15 mouse cellular contexts compared by ENCODE assay signal in genomic region chr11:118609236-118610000, GRCm38 (mm10).
A peak's percentile ranks its signal among the peaks of the same experiment; 100 is the strongest.
DNase-seq lines count a peak whose midpoint lies in the region; ATAC-seq and TF ChIP-seq lines count a peak whose summit lies in the region.
"Had no signal": no experiment of that assay in that cellular context is flagged by ENCODE, and none has a peak within 500 bp of the region (broad histone marks: within the 10 kb centered on the region; RNA-seq: fewer than 3 reads in every experiment).

No protein-coding gene starts in this region.

- WGBS in intestine, postnatal 0 days = 7% methylated on average over 17 of the region's 17 CpGs
- 6% methylated on average over 17 of the region's 17 CpGs for WGBS in intestine, embryonic 15.5 days
- WGBS in forebrain, embryonic 15.5 days = 9% methylated on average over 17 of the region's 17 CpGs
- WGBS in midbrain, postnatal 0 days = 17% methylated on average over 17 of the region's 17 CpGs
- WGBS in liver, embryonic 11.5 days = 10% methylated on average over 17 of the region's 17 CpGs

- no peak overlapping the region for H3K27ac ChIP-seq in intestine, postnatal 0 days (ENCODE audit: low read depth, low read length)
- no peak overlapping the region for H3K27ac ChIP-seq in intestine, embryonic 15.5 days
- H3K27ac ChIP-seq in forebrain, embryonic 15.5 days (replicated peaks) = no peak overlapping the region; the same call in 1 of the 2 replicates
- H3K27ac ChIP-seq in midbrain, postnatal 0 days (ENCODE audit: low read depth, low read length) = no peak overlapping the region
- no peak overlapping the region for H3K27ac ChIP-seq in liver, embryonic 11.5 days (ENCODE audit: low read depth, low read length)

- no peaks in the 10 kb centered on the region for H3K4me1 ChIP-seq in intestine, postnatal 0 days (replicated peaks; ENCODE audit: control insufficient read depth, insufficient read depth, low read length)
- no peaks in the 10 kb centered on the region for H3K4me1 ChIP-seq in intestine, embryonic 15.5 days (replicated peaks)
- peaks cover 9% of the 10 kb centered on the region for H3K4me1 ChIP-seq in forebrain, embryonic 15.5 days
- peaks cover 10% of the 10 kb centered on the region for H3K4me1 ChIP-seq in midbrain, postnatal 0 days (ENCODE audit: insufficient read depth, low read length)
- H3K4me1 ChIP-seq in liver, embryonic 11.5 days (replicated peaks; ENCODE audit: control insufficient read depth, insufficient read depth, low read length) = no peaks in the 10 kb centered on the region

- peak; percentile 46 for DNase-seq in T-cell, adult 2 months (ENCODE audit: low spot score)
- no peak for DNase-seq in midbrain, postnatal 0 days (ENCODE audit: low spot score)
- DNase-seq in kidney, adult 9 months = no peak
- no peak for DNase-seq in liver, embryonic 11.5 days (ENCODE audit: low spot score)
- no peak for DNase-seq in layer of hippocampus, adult 9-11 months
- DNase-seq: adrenal gland, postnatal 25 days; cerebellum, postnatal 36 days; kidney, postnatal 25 days; thymus, adult 2 months had no signal

- H3K4me3 ChIP-seq in intestine, postnatal 0 days (ENCODE audit: low read depth, low read length) = no peak overlapping the region
- no peak overlapping the region for H3K4me3 ChIP-seq in intestine, embryonic 15.5 days (replicated peaks)
- no peak overlapping the region for H3K4me3 ChIP-seq in forebrain, embryonic 15.5 days
- H3K4me3 ChIP-seq in midbrain, postnatal 0 days (ENCODE audit: low read depth, low read length) = no peak overlapping the region
- no peak overlapping the region for H3K4me3 ChIP-seq in liver, embryonic 11.5 days (ENCODE audit: low read depth, low read length)

- no peak for TF ChIP-seq CTCF in intestine, postnatal 0 days (IDR thresholded peaks at IDR 0.05; ENCODE audit: low read depth)
- TF ChIP-seq CTCF in midbrain, postnatal 0 days (IDR thresholded peaks at IDR 0.05) = no peak

- ATAC-seq in intestine, postnatal 0 days = no peak
- no peak for ATAC-seq in intestine, embryonic 15.5 days
- no peak for ATAC-seq in forebrain, embryonic 15.5 days (replicated peaks)
- ATAC-seq in midbrain, postnatal 0 days (ENCODE audit: low FRiP score) = no peak
- ATAC-seq in liver, embryonic 11.5 days (replicated peaks; ENCODE audit: low FRiP score) = no peak
- ATAC-seq: inflammation-experienced regulatory T-cells, adult 6 months; Patski had no signal

- H3K27me3 ChIP-seq in intestine, postnatal 0 days (replicated peaks; ENCODE audit: control insufficient read depth, insufficient read depth, low read length) = 0 out of 2 replicates have a peak, but pooled peaks cover 10% of the 10 kb centered on the region
- peaks cover 7% of the 10 kb centered on the region; the same call in 1 of the 2 replicates for H3K27me3 ChIP-seq in intestine, embryonic 15.5 days (replicated peaks)
- H3K27me3 ChIP-seq in forebrain, embryonic 15.5 days = no peaks in the 10 kb centered on the region
- no peaks in the 10 kb centered on the region for H3K27me3 ChIP-seq in midbrain, postnatal 0 days (ENCODE audit: insufficient read depth, low read length)
- H3K27me3 ChIP-seq in liver, embryonic 11.5 days (replicated peaks; ENCODE audit: control insufficient read depth, insufficient read depth, low read length) = peaks cover 17% of the 10 kb centered on the region
- H3K27me3 ChIP-seq: Patski had no signal

- no peaks in the 10 kb centered on the region for H3K36me3 ChIP-seq in intestine, postnatal 0 days (ENCODE audit: control insufficient read depth, insufficient read depth)
- H3K36me3 ChIP-seq in intestine, embryonic 15.5 days = no peaks in the 10 kb centered on the region
- no peaks in the 10 kb centered on the region for H3K36me3 ChIP-seq in forebrain, embryonic 15.5 days
- no peaks in the 10 kb centered on the region for H3K36me3 ChIP-seq in midbrain, postnatal 0 days (ENCODE audit: insufficient read depth, low read length)
- no peaks in the 10 kb centered on the region for H3K36me3 ChIP-seq in liver, embryonic 11.5 days (ENCODE audit: control insufficient read depth, insufficient read depth, low read length)

- no peaks in the 10 kb centered on the region for H3K9me3 ChIP-seq in intestine, postnatal 0 days (ENCODE audit: control insufficient read depth)
- H3K9me3 ChIP-seq in intestine, embryonic 15.5 days = no peaks in the 10 kb centered on the region; the same call in 1 of the 2 replicates
- no peaks in the 10 kb centered on the region for H3K9me3 ChIP-seq in forebrain, embryonic 15.5 days
- H3K9me3 ChIP-seq in midbrain, postnatal 0 days (ENCODE audit: low read length) = no peaks in the 10 kb centered on the region
- H3K9me3 ChIP-seq in liver, embryonic 11.5 days (ENCODE audit: control insufficient read depth, low read length) = no peaks in the 10 kb centered on the region

- 0 out of 2 replicates have a peak overlapping the region, but pooled peaks have one; percentile 27 for H3K4me2 ChIP-seq in intestine, postnatal 0 days (replicated peaks; ENCODE audit: low read depth)
- H3K4me2 ChIP-seq in intestine, embryonic 15.5 days (replicated peaks) = no peak overlapping the region
- peak overlapping the region; percentile 36 for H3K4me2 ChIP-seq in forebrain, embryonic 15.5 days (replicated peaks)
- H3K4me2 ChIP-seq in midbrain, postnatal 0 days (ENCODE audit: low read depth, low read length, poor library complexity, severe bottlenecking) = peak overlapping the region; percentile 33
- H3K4me2 ChIP-seq in liver, embryonic 11.5 days = no peak overlapping the region
- H3K4me2 ChIP-seq: heart, embryonic 11.5 days had no signal

- H3K9ac ChIP-seq in intestine, postnatal 0 days (ENCODE audit: low read depth, low read length) = no peak overlapping the region
- no peak overlapping the region for H3K9ac ChIP-seq in intestine, embryonic 15.5 days
- no peak overlapping the region for H3K9ac ChIP-seq in forebrain, embryonic 15.5 days (replicated peaks)
- H3K9ac ChIP-seq in midbrain, postnatal 0 days (replicated peaks; ENCODE audit: low read length, poor library complexity, severe bottlenecking) = 0 out of 2 replicates have a peak overlapping the region, but pooled peaks have one; percentile 19
- H3K9ac ChIP-seq in liver, embryonic 11.5 days (ENCODE audit: low read depth, low read length) = no peak overlapping the region

Comparison
In these comparisons a context has a peak if more than half of its experiments do, and no peak if none do; other contexts are left out.
1. H3K4me2 ChIP-seq: peak in intestine, postnatal 0 days (single experiment), forebrain, embryonic 15.5 days (single experiment) and midbrain, postnatal 0 days (single experiment); none in intestine, embryonic 15.5 days (single experiment) and liver, embryonic 11.5 days (single experiment).